Mouse (Mus musculus) neural tube, embryonic 14.5 days (tissue): ENCODE data around the gene Kctd17. TPM values are rescaled to one million over a fixed set of nuclear protein-coding genes. Genes with fewer than 3 reads are reported as not detected.

Source experiments
- ATAC-seq: fragments of 200-750 bp; cut with Nextera tagmentation; 2 replicates; pipeline ENCODE4 v1.8.0; 2017; ENCODE audit warnings: low read depth, mild to moderate bottlenecking, moderate TSS enrichment, moderate library complexity
- H3K27ac ChIP-seq: fragments of 300-500 bp; sonication (generic); 2 replicates; pipeline ENCODE4 v1.5.1; 2014; ENCODE audit warnings: low read depth, mild to moderate bottlenecking, control low read depth, low read length, moderate library complexity, mixed read lengths
- H3K27me3 ChIP-seq: fragments of 300-500 bp; sonication (generic); 2 replicates; pipeline ENCODE4 v1.6.1; 2014; ENCODE audit warnings: low read length; ENCODE audit not compliant: control insufficient read depth, insufficient read depth
- H3K36me3 ChIP-seq: fragments of 300-500 bp; sonication (generic); 2 replicates; pipeline ENCODE4 v1.6.1; 2014; ENCODE audit warnings: low read length, mixed read lengths; ENCODE audit not compliant: control insufficient read depth, insufficient read depth
- H3K4me1 ChIP-seq: fragments of 300-500 bp; sonication (generic); 2 replicates; pipeline ENCODE4 v1.6.1; 2014; ENCODE audit warnings: low read length; ENCODE audit not compliant: control insufficient read depth, insufficient read depth
- H3K4me2 ChIP-seq: fragments of 300-500 bp; sonication (generic); 2 replicates; pipeline ENCODE4 v1.6.1; 2014; ENCODE audit warnings: mild to moderate bottlenecking, low read depth, low read length, control low read depth
- H3K4me3 ChIP-seq: fragments of 300-500 bp; sonication (generic); 2 replicates; pipeline ENCODE4 v1.5.1; 2014; ENCODE audit warnings: low read depth, low read length, control low read depth, mixed read lengths
- H3K9ac ChIP-seq: fragments of 300-500 bp; sonication (generic); replicated peaks from 2 replicates; pipeline ENCODE4 v1.6.1; 2014; ENCODE audit warnings: low read depth, mild to moderate bottlenecking, control low read depth, low read length, mixed read lengths
- H3K9me3 ChIP-seq: fragments of 300-500 bp; sonication (generic); 2 replicates; pipeline ENCODE4 v1.6.1; 2016; ENCODE audit warnings: low read length; ENCODE audit not compliant: control insufficient read depth
- WGBS: fragments of 180-500 bp; shearing (Covaris S2); extraction: QIAGEN DNeasy Blood & Tissue Kit; methylation state at CpG from one replicate; pipeline ENCODE4 v1.1.7; 2014; 5-methylcytosine and 5-hydroxymethylcytosine counted together
- polyA plus RNA-seq: library from polyadenylated mRNA; unstranded; fragments of >200 nt; fragmentation: Nextera tagmentation; extraction: Ambion mirVana; gene quantifications from 2 replicates; pipeline ENCODE4 v1.2.1, GENCODE M21; 2014

Kctd17 gene
- polyA plus RNA-seq, 1 experiment from 2014 or later, result 157 TPM

- Histone ChIP-seq H3K27ac (no peak within 1 kb of the TSS), H3K27me3 (no peaks in the 10 kb centered on the region), H3K9ac (no peak within 1 kb of the TSS), H3K4me2 (no peak within 1 kb of the TSS), H3K36me3 (no peaks in the 10 kb centered on the region), H3K4me3 (no peak within 1 kb of the TSS), H3K9me3 (no peaks in the 10 kb centered on the region), H3K4me1 (no peaks in the 10 kb centered on the region)
- 89% methylated on average over 7 of the region's 7 CpGs for WGBS
- ATAC-seq, result no peak
These were observed 40.1 kb downstream of the Kctd17 start, which contains the start of gene Tmprss6 for GRCm38 (mm10) chr15:78468379-78468937. Gene Tmprss6, minus strand, starts transcription at chr15:78468634.

DNA sequence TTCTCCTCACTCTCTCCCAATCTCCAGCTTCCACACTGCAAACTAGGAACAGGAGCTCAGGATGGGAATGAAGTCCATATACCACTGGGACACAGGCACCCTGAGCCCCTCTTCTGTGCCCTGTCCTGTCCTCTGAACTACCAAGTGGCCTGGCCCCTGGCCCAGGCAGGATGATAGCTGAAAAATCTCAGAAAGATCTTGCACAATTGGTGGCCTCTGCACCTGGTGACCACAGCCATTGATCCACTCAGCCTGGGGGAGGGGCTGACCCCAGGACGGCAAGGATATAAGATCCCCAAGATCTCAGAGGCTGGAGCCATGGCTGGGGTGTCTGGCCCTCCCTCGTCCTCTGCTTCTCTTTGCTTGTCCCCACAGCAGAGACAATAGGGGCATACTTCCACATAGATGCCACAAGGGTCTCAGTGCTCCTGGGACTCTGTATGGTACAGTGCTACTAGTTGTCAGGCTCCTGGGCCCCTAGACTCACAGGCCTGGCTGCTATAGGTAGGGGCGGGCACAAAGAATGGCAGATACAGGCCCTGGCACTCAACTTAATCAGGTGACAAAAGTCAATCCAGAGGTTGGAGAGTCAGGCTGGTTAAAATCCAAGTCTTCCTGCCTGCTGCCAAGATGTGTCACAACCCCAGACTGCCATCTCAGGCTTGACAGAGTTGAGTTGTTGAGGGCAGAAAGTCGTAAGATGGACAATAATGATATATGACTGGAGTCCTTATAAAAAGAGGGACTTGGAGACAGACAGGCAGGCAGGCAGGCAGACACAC is 42.3 kb downstream of the Kctd17 start:
- Histone ChIP-seq H3K4me1 (no peaks in the 10 kb centered on the region), H3K36me3 (no peaks in the 10 kb centered on the region), H3K27me3 (no peaks in the 10 kb centered on the region), H3K9ac (no peak overlapping the region), H3K4me2 (no peak overlapping the region), H3K4me3 (no peak overlapping the region), H3K9me3 (no peaks in the 10 kb centered on the region), H3K27ac (no peak overlapping the region)
- no peak for ATAC-seq
- WGBS, result 64% methylated on average over 4 of the region's 4 CpGs

- no peak for ATAC-seq
- Histone ChIP-seq H3K36me3 (no peaks in the 10 kb centered on the region), H3K27me3 (no peaks in the 10 kb centered on the region), H3K4me3 (no peak overlapping the region), H3K4me1 (no peaks in the 10 kb centered on the region), H3K9ac (no peak overlapping the region), H3K4me2 (no peak overlapping the region), H3K27ac (no peak overlapping the region), H3K9me3 (no peaks in the 10 kb centered on the region)
- WGBS, result 39% methylated on average over 7 of the region's 7 CpGs
These were observed 43.5 kb downstream of the Kctd17 start for GRCm38 (mm10) chr15:78471902-78472301.

DNA sequence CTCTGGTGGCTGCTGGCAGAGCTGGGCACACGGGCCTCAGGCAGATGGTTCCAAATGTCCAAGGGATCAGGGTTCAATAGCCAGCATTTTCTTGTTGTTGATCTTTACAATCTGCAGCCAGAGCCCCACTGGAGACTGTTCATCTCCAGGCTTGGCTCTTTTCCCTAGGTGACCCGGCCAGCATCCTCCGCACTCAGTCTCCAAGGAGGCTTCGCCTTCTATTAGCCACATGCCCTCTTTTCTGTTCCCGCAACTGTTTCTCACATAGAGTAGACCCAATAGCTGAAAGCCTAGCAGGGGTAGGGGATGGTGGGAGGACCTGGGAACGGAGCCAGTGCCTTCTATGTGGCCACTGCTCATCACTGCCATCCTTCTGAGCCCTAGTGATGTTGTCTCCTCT is 45.1 kb downstream of the Kctd17 start:
- Histone ChIP-seq H3K27ac (no peak overlapping the region), H3K27me3 (no peaks in the 10 kb centered on the region), H3K4me3 (no peak overlapping the region), H3K9ac (no peak overlapping the region), H3K36me3 (no peaks in the 10 kb centered on the region), H3K9me3 (no peaks in the 10 kb centered on the region), H3K4me2 (no peak overlapping the region), H3K4me1 (no peaks in the 10 kb centered on the region)
- WGBS, result 84% methylated on average over 6 of the region's 6 CpGs
- ATAC-seq, result no peak

DNA sequence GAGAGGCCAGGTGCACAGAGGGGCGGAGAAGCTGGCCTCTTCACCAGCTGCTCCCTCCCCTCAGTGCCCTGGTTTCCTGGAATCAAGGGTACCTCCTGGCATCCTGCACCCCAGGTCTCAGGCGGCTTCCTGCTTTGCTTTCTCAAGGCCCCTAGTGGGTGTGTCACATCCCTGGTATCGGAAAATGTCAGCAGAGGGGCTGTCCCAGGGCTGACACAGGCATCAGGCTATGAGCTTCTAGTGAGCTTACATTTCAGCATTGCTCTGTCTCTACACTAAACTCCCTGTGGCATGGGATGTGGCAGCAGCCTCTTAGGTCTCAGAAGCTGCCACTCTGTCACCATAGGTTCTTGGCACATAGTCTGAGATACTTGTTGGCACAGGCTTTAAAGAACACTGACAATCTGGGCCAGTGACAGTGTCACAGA is 47.3 kb downstream of the Kctd17 start:
- 64% methylated on average over 3 of the region's 3 CpGs for WGBS
- Histone ChIP-seq H3K9ac (no peak overlapping the region), H3K4me1 (no peaks in the 10 kb centered on the region), H3K4me2 (no peak overlapping the region), H3K9me3 (no peaks in the 10 kb centered on the region), H3K4me3 (no peak overlapping the region), H3K27me3 (no peaks in the 10 kb centered on the region), H3K36me3 (no peaks in the 10 kb centered on the region), H3K27ac (no peak overlapping the region)
- ATAC-seq, result no peak

- no peak overlapping the region for H3K27ac ChIP-seq
- ATAC-seq, result no peak
- WGBS, result 85% methylated on average over 1 of the region's 1 CpGs
- H3K4me2 ChIP-seq, result no peak overlapping the region
- H3K27me3 ChIP-seq, result no peaks in the 10 kb centered on the region
- no peaks in the 10 kb centered on the region for H3K36me3 ChIP-seq
- no peaks in the 10 kb centered on the region for H3K9me3 ChIP-seq
- no peaks in the 10 kb centered on the region for H3K4me1 ChIP-seq
- H3K4me3 ChIP-seq, result no peak overlapping the region
- H3K9ac ChIP-seq, result no peak overlapping the region
These were observed 48.5 kb downstream of the Kctd17 start for GRCm38 (mm10) chr15:78476878-78477277.

GRCm38 (mm10) chr15:78478073-78478472 is 49.7 kb downstream of the Kctd17 start:
- no peak for ATAC-seq

GRCm38 (mm10) chr15:78479470-78479869 is 51.1 kb downstream of the Kctd17 start:
- Histone ChIP-seq H3K4me1 (no peaks in the 10 kb centered on the region), H3K9ac (no peak overlapping the region), H3K27ac (no peak overlapping the region), H3K4me2 (no peak overlapping the region), H3K36me3 (no peaks in the 10 kb centered on the region), H3K27me3 (no peaks in the 10 kb centered on the region), H3K4me3 (no peak overlapping the region), H3K9me3 (no peaks in the 10 kb centered on the region)
- WGBS, result 79% methylated on average over 5 of the region's 5 CpGs
- ATAC-seq, result no peak

More at GRCm38 (mm10) chr15:78478073-78478472, 49.7 kb downstream of the Kctd17 start:
- Histone ChIP-seq H3K9ac (no peak overlapping the region), H3K4me3 (no peak overlapping the region), H3K36me3 (no peaks in the 10 kb centered on the region), H3K27me3 (no peaks in the 10 kb centered on the region), H3K4me1 (no peaks in the 10 kb centered on the region), H3K27ac (no peak overlapping the region), H3K9me3 (no peaks in the 10 kb centered on the region), H3K4me2 (no peak overlapping the region)
- WGBS, result 91% methylated on average over 4 of the region's 4 CpGs

- H3K4me2 ChIP-seq, result no peak overlapping the region
- H3K36me3 ChIP-seq, result no peaks in the 10 kb centered on the region
- WGBS, result 75% methylated on average over 7 of the region's 7 CpGs
- no peaks in the 10 kb centered on the region for H3K9me3 ChIP-seq
- no peaks in the 10 kb centered on the region for H3K27me3 ChIP-seq
- H3K9ac ChIP-seq, result no peak overlapping the region
- H3K4me1 ChIP-seq, result no peaks in the 10 kb centered on the region
- H3K4me3 ChIP-seq, result no peak overlapping the region
- H3K27ac ChIP-seq, result no peak overlapping the region
- no peak for ATAC-seq
These were observed 51.7 kb downstream of the Kctd17 start for GRCm38 (mm10) chr15:78480111-78480510.
